Mouse (Mus musculus) urinary bladder, postnatal 36 days (tissue): ENCODE results near the gene Gabrb2.
A peak's percentile ranks its signal among the peaks of the same experiment; 100 is the strongest.

ENCODE experiments used
- DNase-seq, 2 experiments: peaks; one replicate each; pipeline ENCODE4 v3.0.0; 2022; ENCODE audit warnings: low spot score in 2 of 2, mixed read lengths in 1 of 2

The Gabrb2 gene

GRCm38 (mm10) chr11:42418996-42419782 is at the start of gene Gabrb2:
TSS of gene Gabrb2 (plus strand) at chr11:42419757.
- DNase-seq = no peak

- DNase-seq = no peak
Observed at GRCm38 (mm10) chr11:42378983-42379382, 40.6 kb upstream of the Gabrb2 start.

- peak in 1 of 2 experiments; percentile 0 for DNase-seq
Observed at GRCm38 (mm10) chr11:42386486-42386885, 33.1 kb upstream of the Gabrb2 start.

GRCm38 (mm10) chr11:42390682-42391290 is 28.8 kb upstream of the Gabrb2 start:
- no peak for DNase-seq

GRCm38 (mm10) chr11:42393451-42393850 is 26.1 kb upstream of the Gabrb2 start:
- DNase-seq = no peak

GRCm38 (mm10) chr11:42419791-42420633 is 455 bp downstream of the Gabrb2 start:
- DNase-seq = no peak

- DNase-seq = peak; percentile 19 to 30
Observed at GRCm38 (mm10) chr11:42420634-42421470, 1.3 kb downstream of the Gabrb2 start.

GRCm38 (mm10) chr11:42423231-42423630 is 3.7 kb downstream of the Gabrb2 start:
- peak in 1 of 2 experiments; percentile 21 for DNase-seq

GRCm38 (mm10) chr11:42431495-42431894 is 11.9 kb downstream of the Gabrb2 start:
- no peak for DNase-seq

- no peak for DNase-seq
Observed at GRCm38 (mm10) chr11:42438978-42439377, 19.4 kb downstream of the Gabrb2 start.

GRCm38 (mm10) chr11:42443641-42444040 is 24.1 kb downstream of the Gabrb2 start:
- DNase-seq = no peak

- DNase-seq = no peak
Observed at GRCm38 (mm10) chr11:42448929-42449328, 29.4 kb downstream of the Gabrb2 start.

- no peak for DNase-seq
Observed at GRCm38 (mm10) chr11:42464136-42464535, 44.6 kb downstream of the Gabrb2 start.

- no peak for DNase-seq
Observed at GRCm38 (mm10) chr11:42468381-42468780, 48.8 kb downstream of the Gabrb2 start.

GRCm38 (mm10) chr11:42474523-42474922 is 55.0 kb downstream of the Gabrb2 start:
- DNase-seq = no peak

GRCm38 (mm10) chr11:42487625-42488024 is 68.1 kb downstream of the Gabrb2 start:
- DNase-seq = no peak

- DNase-seq = no peak
Observed at GRCm38 (mm10) chr11:42501166-42501565, 81.6 kb downstream of the Gabrb2 start.

- DNase-seq = no peak
Observed at GRCm38 (mm10) chr11:42505436-42505835, 85.9 kb downstream of the Gabrb2 start.

- DNase-seq = no peak
Observed at GRCm38 (mm10) chr11:42505911-42506310, 86.4 kb downstream of the Gabrb2 start.

- no peak for DNase-seq
Observed at GRCm38 (mm10) chr11:42521960-42522359, 102.4 kb downstream of the Gabrb2 start.

- DNase-seq = no peak
Observed at GRCm38 (mm10) chr11:42528226-42528881, 108.8 kb downstream of the Gabrb2 start.
